Mouse (Mus musculus) MEL (cell line): ENCODE measurements around the gene Hvcn1.

Experiments used
- CHD1 ChIP-seq: IDR thresholded peaks from 2 replicates; pipeline ENCODE4 v1.6.1; 2012; ENCODE audit warnings: low read depth, mild to moderate bottlenecking, inconsistent platforms, low read length, improper control_type of control experiment
- CHD2 ChIP-seq: IDR thresholded peaks from 2 replicates; pipeline ENCODE4 v1.6.1; 2011; ENCODE audit warnings: low read length, improper control_type of control experiment
- CTCF ChIP-seq, 3 experiments: IDR thresholded peaks in 2 of 3; conservative IDR thresholded peaks in 1 of 3; 2 replicates each; pipeline ENCODE4 v1.5.1; 2011 to 2012; ENCODE audit warnings: low read length in 3 of 3, low read depth in 2 of 3, mild to moderate bottlenecking in 2 of 3, improper control_type of control experiment in 1 of 3, inconsistent platforms in 1 of 3, mixed read lengths in 1 of 3, moderate library complexity in 1 of 3; ENCODE audit not compliant: control insufficient read depth in 1 of 3, insufficient read depth in 1 of 3, poor library complexity in 1 of 3, severe bottlenecking in 1 of 3
- ELF1 ChIP-seq: IDR thresholded peaks from 2 replicates; pipeline ENCODE4 v1.6.1; 2014; ENCODE audit warnings: low read depth, mild to moderate bottlenecking, inconsistent platforms, low read length, improper control_type of control experiment, moderate library complexity
- EP300 ChIP-seq, 2 experiments: IDR thresholded peaks; 2 replicates each; pipeline ENCODE4 v1.6.1; 2011; ENCODE audit warnings: improper control_type of control experiment in 2 of 2, low read length in 2 of 2, low read depth in 1 of 2, mild to moderate bottlenecking in 1 of 2
- ETS1 ChIP-seq: IDR thresholded peaks from 2 replicates; pipeline ENCODE4 v1.6.1; 2012; ENCODE audit warnings: low read depth, mild to moderate bottlenecking, inconsistent platforms, low read length, improper control_type of control experiment, moderate library complexity
- GATA1 ChIP-seq: IDR thresholded peaks from 2 replicates; pipeline ENCODE4 v1.6.1; 2011; ENCODE audit warnings: low read depth, low read length, improper control_type of control experiment
- MEF2A ChIP-seq: IDR thresholded peaks from 2 replicates; pipeline ENCODE4 v1.6.1; 2014; ENCODE audit warnings: low read depth, mild to moderate bottlenecking, inconsistent platforms, low read length, improper control_type of control experiment; ENCODE audit not compliant: poor library complexity, insufficient replicate concordance, severe bottlenecking; ENCODE audit errors: extremely low read depth
- MXI1 ChIP-seq: IDR thresholded peaks from 2 replicates; pipeline ENCODE4 v1.6.1; 2011; ENCODE audit warnings: mild to moderate bottlenecking, low read depth, low read length, improper control_type of control experiment
- NELFE ChIP-seq: IDR thresholded peaks from 2 replicates; pipeline ENCODE4 v1.6.1; 2011; ENCODE audit warnings: low read depth, low read length, improper control_type of control experiment
- POLR2A ChIP-seq, 2 experiments: IDR thresholded peaks; 2 replicates each; pipeline ENCODE4 v1.6.1; 2011 to 2012; ENCODE audit warnings: low read length in 2 of 2, mild to moderate bottlenecking in 2 of 2, control low read depth in 1 of 2, improper control_type of control experiment in 1 of 2, low read depth in 1 of 2, moderate library complexity in 1 of 2; ENCODE audit not compliant: control insufficient read depth in 1 of 2, insufficient read depth in 1 of 2, poor library complexity in 1 of 2
- POLR2AphosphoS5 ChIP-seq: IDR thresholded peaks from 2 replicates; pipeline ENCODE4 v1.6.1; 2012; ENCODE audit warnings: low read depth, borderline replicate concordance, mild to moderate bottlenecking, inconsistent platforms, low read length, moderate library complexity, mixed read lengths
- UBTF ChIP-seq: IDR thresholded peaks from 2 replicates; pipeline ENCODE4 v1.6.1; 2012; ENCODE audit warnings: low read depth, mild to moderate bottlenecking, inconsistent platforms, low read length, improper control_type of control experiment, moderate library complexity, borderline replicate concordance; ENCODE audit not compliant: insufficient read depth

DNA sequence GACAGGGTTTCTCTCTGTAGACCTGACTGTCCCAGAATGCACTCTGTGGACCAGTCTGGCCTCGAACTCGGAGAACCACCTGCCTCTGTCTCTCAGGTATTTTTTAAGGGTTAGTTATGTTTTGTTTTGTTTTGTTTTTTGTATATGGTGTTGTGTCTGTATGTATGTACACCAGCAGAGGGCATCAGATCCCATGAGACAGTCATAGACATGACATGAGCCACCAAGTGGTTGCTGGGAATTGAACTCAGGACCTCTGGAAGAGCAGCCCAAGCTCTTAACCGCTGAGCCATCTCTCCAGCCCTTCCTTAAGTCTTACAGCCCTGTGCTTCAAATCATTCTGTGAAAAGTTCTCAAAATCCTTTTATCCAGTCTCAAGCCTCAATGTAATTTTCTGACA is 58.6 kb downstream of the Hvcn1 start:
- TF ChIP-seq ETS1 (no peak), MEF2A (no peak), POLR2A (IDR thresholded peaks at IDR 0.05; ENCODE audit: control insufficient read depth in 1 of 2, insufficient read depth in 1 of 2, low read depth in 1 of 2, low read length in 2 of 2, poor library complexity in 1 of 2) (no peak), CTCF (IDR thresholded peaks at IDR 0.05 in 2 of 3, conservative IDR thresholded peaks at IDR 0.05 in 1 of 3; ENCODE audit: control insufficient read depth in 1 of 3, insufficient read depth in 1 of 3, low read depth in 2 of 3, low read length in 3 of 3, poor library complexity in 1 of 3, severe bottlenecking in 1 of 3) (peak; percentile 46 to 83 (median 53)), CHD2 (no peak), GATA1 (no peak), UBTF (no peak), ELF1 (no peak), EP300 (IDR thresholded peaks at IDR 0.05; ENCODE audit: low read depth in 1 of 2, low read length in 2 of 2) (no peak), CHD1 (no peak), POLR2AphosphoS5 (no peak), NELFE (no peak), MXI1 (no peak)
